Mouse (Mus musculus) megakaryocyte, adult 5-6 weeks (primary cell): ENCODE measurements around the gene Plekhg3. TPM values are rescaled to one million over a fixed set of nuclear protein-coding genes. Genes with fewer than 3 reads are reported as not detected.
A peak's percentile ranks its signal among the peaks of the same experiment; 100 is the strongest.

Experiments used
- ATAC-seq: 2 replicates; pipeline ENCODE4 v1.8.0; 2016; ENCODE audit warnings: mild to moderate bottlenecking, inconsistent platforms; ENCODE audit not compliant: poor library complexity, severe bottlenecking
- total RNA-seq, 2 experiments: library from RNA; stranded (forward) in 1 of 2; stranded (reverse) in 1 of 2; fragments of 153-499, 151-499 nt in 1 of 2; fragments of 221-1000, 200-1000 nt in 1 of 2; gene quantifications; 2 replicates each; pipeline versions ENCODE4 v1.2.3 to v1.2.4; 2015 to 2017

Plekhg3 gene
- 40.4 and 44.3 TPM in 2 replicates for total RNA-seq (2015)
- total RNA-seq (2017), result 46.6 and 50.5 TPM in 2 replicates

GRCm38 (mm10) chr12:76530580-76531139 is at the start of gene Plekhg3:
Plekhg3 (plus strand) TSS chr12:76530891.
- no peak for ATAC-seq

GRCm38 (mm10) chr12:76482446-76482845 is 48.2 kb upstream of the Plekhg3 start:
- no peak for ATAC-seq

GRCm38 (mm10) chr12:76482948-76483347 is 47.7 kb upstream of the Plekhg3 start:
- ATAC-seq, result no peak

GRCm38 (mm10) chr12:76484881-76485280 is 45.8 kb upstream of the Plekhg3 start:
- ATAC-seq, result no peak

- no peak for ATAC-seq
These were observed 45.3 kb upstream of the Plekhg3 start for GRCm38 (mm10) chr12:76485381-76485780.

GRCm38 (mm10) chr12:76486943-76487342 is 43.7 kb upstream of the Plekhg3 start:
- peak; percentile 35; the same call in 1 of the 2 replicates for ATAC-seq

- peak; percentile 33; the same call in 1 of the 2 replicates for ATAC-seq
These were observed 39.9 kb upstream of the Plekhg3 start for GRCm38 (mm10) chr12:76490798-76491197.

GRCm38 (mm10) chr12:76493462-76493861 is 37.2 kb upstream of the Plekhg3 start:
- ATAC-seq, result no peak

GRCm38 (mm10) chr12:76495381-76495780 is 35.3 kb upstream of the Plekhg3 start:
- no peak for ATAC-seq

GRCm38 (mm10) chr12:76496324-76496723 is 34.4 kb upstream of the Plekhg3 start:
- ATAC-seq, result peak; percentile 71

GRCm38 (mm10) chr12:76499276-76499675 is 31.4 kb upstream of the Plekhg3 start:
- ATAC-seq, result no peak

GRCm38 (mm10) chr12:76500055-76500454 is 30.6 kb upstream of the Plekhg3 start:
- no peak for ATAC-seq

- ATAC-seq, result peak; percentile 39
These were observed 29.8 kb upstream of the Plekhg3 start for GRCm38 (mm10) chr12:76500896-76501295.

GRCm38 (mm10) chr12:76502981-76503380 is 27.7 kb upstream of the Plekhg3 start:
- ATAC-seq, result no peak

GRCm38 (mm10) chr12:76506522-76506921 is 24.2 kb upstream of the Plekhg3 start:
- ATAC-seq, result no peak

GRCm38 (mm10) chr12:76507791-76508190 is 22.9 kb upstream of the Plekhg3 start:
- 0 out of 2 replicates have a peak, but pooled peaks have one; percentile 18 for ATAC-seq

- ATAC-seq, result no peak
These were observed 21.7 kb upstream of the Plekhg3 start for GRCm38 (mm10) chr12:76508909-76509440.

GRCm38 (mm10) chr12:76512731-76513130 is 18.0 kb upstream of the Plekhg3 start:
- ATAC-seq, result no peak

- no peak for ATAC-seq
These were observed 15.8 kb upstream of the Plekhg3 start for GRCm38 (mm10) chr12:76514842-76515241.

GRCm38 (mm10) chr12:76518000-76518399 is 12.7 kb upstream of the Plekhg3 start:
- ATAC-seq, result no peak

GRCm38 (mm10) chr12:76518909-76519842 is 11.5 kb upstream of the Plekhg3 start:
- ATAC-seq, result no peak

GRCm38 (mm10) chr12:76523654-76524053 is 7.0 kb upstream of the Plekhg3 start:
- ATAC-seq, result no peak
